Mouse (Mus musculus) left cerebral cortex, postnatal 10 days (tissue): ENCODE measurements around the gene Klf6. TPM values are rescaled to one million over a fixed set of nuclear protein-coding genes. Genes with fewer than 3 reads are reported as not detected.

Experiments used
- DNase-seq, 2 experiments: peaks; one replicate each; pipeline ENCODE4 v3.0.0; 2021 to 2022; ENCODE audit warnings: low spot score in 2 of 2, mixed read lengths in 1 of 2; ENCODE audit errors: extremely low spot score in 1 of 2
- intact Hi-C: fragments of 180-260 bp; cut with DNase I; formaldehyde crosslinking; loops from one replicate; pipeline ENCODE4 v1.15.1; 2025
- total RNA-seq, 2 experiments: library from RNA; stranded (reverse); gene quantifications; 2 replicates each; pipeline ENCODE4 v1.2.3; 2021

Gene Klf6
- total RNA-seq, 2 experiments from 2014 or later, result 71.1 to 82.5 TPM

- intact Hi-C loops, result loop anchor here (5.0 to 10.0 kb wide), 5 partner anchors 135 to 1195 kb away; no protein-coding TSS in a partner anchor
- peak in 1 of 2 experiments; percentile 61 for DNase-seq
Measured at GRCm38 (mm10) chr13:5862003-5862625, 832 bp downstream of the Klf6 start.

- intact Hi-C loops, result loop anchor here (5.0 to 10.0 kb wide), 5 partner anchors 136 to 1196 kb away; no protein-coding TSS in a partner anchor
Measured at GRCm38 (mm10) chr13:5862626-5863407, 1.5 kb downstream of the Klf6 start.

GRCm38 (mm10) chr13:5863408-5863891 lies 2.2 kb downstream of the Klf6 start:
- intact Hi-C loops, result loop anchor here (5.0 to 10.0 kb wide), 5 partner anchors 136 to 1196 kb away; no protein-coding TSS in a partner anchor
- DNase-seq, result no peak

More at GRCm38 (mm10) chr13:5862626-5863407, 1.5 kb downstream of the Klf6 start:
- peak in 1 of 2 experiments; percentile 55 for DNase-seq

- DNase-seq, result no peak
- intact Hi-C loops, result loop anchor here (5.0 to 10.0 kb wide), 6 partner anchors 137 to 1197 kb away; no protein-coding TSS in a partner anchor
Measured at GRCm38 (mm10) chr13:5864265-5865097, 3.2 kb downstream of the Klf6 start.

- intact Hi-C loops, result loop anchor here (5.0 to 10.0 kb wide), 3 partner anchors 312 to 1090 kb away; no protein-coding TSS in a partner anchor
- DNase-seq, result no peak
Measured at GRCm38 (mm10) chr13:5865098-5865415, 3.8 kb downstream of the Klf6 start.

GRCm38 (mm10) chr13:5866091-5866490 lies 4.8 kb downstream of the Klf6 start:
- no peak for DNase-seq
- intact Hi-C loops, result loop anchor here (5.0 to 10.0 kb wide), 3 partner anchors 311 to 1091 kb away; no protein-coding TSS in a partner anchor

- intact Hi-C loops, result loop anchor here (5.0 to 10.0 kb wide), 3 partner anchors 311 to 1092 kb away; no protein-coding TSS in a partner anchor
- DNase-seq, result no peak
Measured at GRCm38 (mm10) chr13:5866532-5866931, 5.2 kb downstream of the Klf6 start.

- DNase-seq, result no peak
- intact Hi-C loops, result loop anchor here (5.0 to 10.0 kb wide), 3 partner anchors 309 to 1094 kb away; no protein-coding TSS in a partner anchor
Measured at GRCm38 (mm10) chr13:5868376-5868775, 7.1 kb downstream of the Klf6 start.

- no peak for DNase-seq
- intact Hi-C loops, result loop anchor here (5.0 to 10.0 kb wide), 3 partner anchors 308 to 1095 kb away; no protein-coding TSS in a partner anchor
Measured at GRCm38 (mm10) chr13:5869433-5869832, 8.2 kb downstream of the Klf6 start.

- peak in 1 of 2 experiments; percentile 41 for DNase-seq
- intact Hi-C loops, result loop anchor here (5.0 to 10.0 kb wide), 4 partner anchors 185 to 1095 kb away; no protein-coding TSS in a partner anchor
Measured at GRCm38 (mm10) chr13:5869842-5870241, 8.6 kb downstream of the Klf6 start.

GRCm38 (mm10) chr13:5870382-5871272 lies 9.3 kb downstream of the Klf6 start:
- intact Hi-C loops, result loop anchor here (10.0 kb wide), 1 partner anchor 184 kb away; no protein-coding TSS in a partner anchor
- peak in 1 of 2 experiments; percentile 45 for DNase-seq

GRCm38 (mm10) chr13:5871414-5871813 lies 10.1 kb downstream of the Klf6 start:
- no peak for DNase-seq
- intact Hi-C loops, result loop anchor here (10.0 kb wide), 1 partner anchor 183 kb away; no protein-coding TSS in a partner anchor

GRCm38 (mm10) chr13:5873681-5874080 lies 12.4 kb downstream of the Klf6 start:
- intact Hi-C loops, result loop anchor here (10.0 kb wide), 1 partner anchor 181 kb away; no protein-coding TSS in a partner anchor
- DNase-seq, result no peak

- intact Hi-C loops, result loop anchor here (10.0 kb wide), 1 partner anchor 179 kb away; no protein-coding TSS in a partner anchor
- no peak for DNase-seq
Measured at GRCm38 (mm10) chr13:5875478-5875877, 14.2 kb downstream of the Klf6 start.

GRCm38 (mm10) chr13:5878748-5879147 lies 17.5 kb downstream of the Klf6 start:
- intact Hi-C loops, result loop anchor here (10.0 kb wide), 1 partner anchor 176 kb away; no protein-coding TSS in a partner anchor
- DNase-seq, result no peak

GRCm38 (mm10) chr13:5886810-5887209 lies 25.5 kb downstream of the Klf6 start:
- intact Hi-C loops, result no loop called here
- no peak for DNase-seq

GRCm38 (mm10) chr13:5888164-5888563 lies 26.9 kb downstream of the Klf6 start:
- no peak for DNase-seq
- intact Hi-C loops, result no loop called here
